Mouse (Mus musculus): ENCODE data around the gene Ppcs. TPM values are rescaled to one million over a fixed set of nuclear protein-coding genes. Genes with fewer than 3 reads are reported as not detected.

Gene Ppcs
- polyA plus RNA-seq, 2 experiments = 15.3 to 28.4 TPM

DNA sequence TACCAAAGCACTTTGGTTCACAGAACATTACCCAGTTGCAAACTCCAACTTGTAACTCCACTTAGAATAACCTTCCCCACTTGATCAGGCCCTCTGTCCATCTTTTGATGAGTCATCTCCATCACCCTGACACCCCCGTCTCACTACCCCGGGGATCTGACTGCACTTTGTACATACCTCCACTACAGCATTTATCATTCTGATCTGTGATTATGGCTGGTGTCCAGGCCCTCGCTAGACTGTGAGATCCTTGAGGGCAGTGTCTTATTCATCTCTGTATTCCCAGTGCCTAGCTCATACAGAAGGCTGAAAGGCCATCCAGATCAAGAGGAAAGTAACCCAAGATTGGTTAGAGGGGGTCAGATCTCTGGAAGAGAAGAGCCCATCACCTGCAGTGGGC, 1.0 kb downstream of the Ppcs start:
- no peak for ATAC-seq (ENCODE audit: low FRiP score, low read depth)
- WGBS = 63% methylated on average over 3 of the region's 3 CpGs
- Histone ChIP-seq H3K27ac (replicated peaks; ENCODE audit: low read depth, low read length) (no peak overlapping the region), H3K4me2 (replicated peaks; ENCODE audit: low read depth, low read length, severe bottlenecking) (peak overlapping the region; percentile 86), H3K4me1 (ENCODE audit: control insufficient read depth, insufficient read depth, low read length) (peaks cover 12% of the 10 kb centered on the region), H3K9ac (ENCODE audit: low read depth, low read length, severe bottlenecking) (peak overlapping the region; percentile 73), H3K27me3 (ENCODE audit: control insufficient read depth, insufficient read depth, low read length) (no peaks in the 10 kb centered on the region), H3K9me3 (ENCODE audit: control insufficient read depth, low read length) (no peaks in the 10 kb centered on the region), H3K36me3 (ENCODE audit: control insufficient read depth, insufficient read depth, low read length) (0 out of 2 replicates have a peak, but pooled peaks cover 5% of the 10 kb centered on the region), H3K4me3 (replicated peaks; ENCODE audit: low read length) (peak overlapping the region; percentile 67)
- no peak for TF ChIP-seq POLR2A (IDR thresholded peaks at IDR 0.05; ENCODE audit: borderline replicate concordance, extremely low read depth, insufficient read depth, insufficient read length)
- DNase-seq (ENCODE audit: low spot score) = no peak

DNA sequence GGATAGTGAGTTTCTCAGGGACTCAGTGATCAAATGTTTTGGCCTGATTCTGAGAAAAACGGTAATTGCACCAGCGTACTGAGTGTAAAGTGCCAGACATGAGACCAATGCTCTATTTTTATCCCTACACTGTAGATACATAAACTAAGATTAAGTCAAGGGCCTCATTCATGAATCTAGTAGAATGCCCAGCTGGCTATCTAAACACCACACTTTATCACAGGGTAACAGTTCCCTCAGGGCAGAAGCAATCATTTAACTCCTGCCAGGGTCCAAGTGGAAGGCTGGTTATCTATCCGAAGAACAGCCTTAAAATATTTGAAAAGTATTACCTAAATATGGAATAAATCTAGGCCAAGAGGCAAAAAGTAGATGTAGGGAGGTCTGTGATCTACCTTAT, 4.3 kb downstream of the Ppcs start:
- H3K4me1 ChIP-seq (ENCODE audit: control insufficient read depth, insufficient read depth, low read length) = peaks cover 15% of the 10 kb centered on the region
- H3K36me3 ChIP-seq (ENCODE audit: control insufficient read depth, insufficient read depth, low read length) = 0 out of 2 replicates have a peak, but pooled peaks cover 5% of the 10 kb centered on the region
- ATAC-seq (ENCODE audit: low FRiP score, low read depth) (no peak), DNase-seq (ENCODE audit: low spot score) (no peak)
- no peaks in the 10 kb centered on the region for H3K9me3 ChIP-seq (ENCODE audit: control insufficient read depth, low read length)
- H3K4me3 ChIP-seq (replicated peaks; ENCODE audit: low read length) = no peak overlapping the region
- no peak overlapping the region for H3K9ac ChIP-seq (ENCODE audit: low read depth, low read length, severe bottlenecking)
- 91% methylated on average over 3 of the region's 3 CpGs for WGBS
- no peak for TF ChIP-seq POLR2A (IDR thresholded peaks at IDR 0.05; ENCODE audit: borderline replicate concordance, extremely low read depth, insufficient read depth, insufficient read length)
- H3K4me2 ChIP-seq (replicated peaks; ENCODE audit: low read depth, low read length, severe bottlenecking) = no peak overlapping the region
- H3K27ac ChIP-seq (replicated peaks; ENCODE audit: low read depth, low read length) = no peak overlapping the region
- no peaks in the 10 kb centered on the region for H3K27me3 ChIP-seq (ENCODE audit: control insufficient read depth, insufficient read depth, low read length)

DNA sequence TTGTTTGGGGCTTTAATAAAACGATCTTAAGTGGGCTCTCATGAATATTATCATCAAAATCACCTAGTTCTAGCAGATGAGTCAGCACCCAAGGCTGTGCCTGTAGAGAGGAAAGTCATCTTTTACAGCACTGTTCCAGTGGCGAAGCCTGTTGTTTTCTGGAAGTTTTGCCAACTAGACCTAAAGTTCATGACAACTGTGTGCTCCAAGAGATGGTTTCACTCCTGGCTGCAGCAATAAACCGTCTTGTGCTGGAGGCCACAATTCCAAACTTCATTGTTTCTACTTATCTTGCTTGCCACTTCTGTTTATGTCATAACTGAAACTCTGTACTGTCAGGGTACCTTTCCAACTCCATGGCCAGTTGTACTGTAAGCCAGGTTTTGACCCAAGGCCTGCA, 5.0 kb downstream of the Ppcs start:
- H3K4me3 ChIP-seq (replicated peaks; ENCODE audit: low read length) = no peak overlapping the region
- 82% methylated on average over 3 of the region's 3 CpGs for WGBS

DNA sequence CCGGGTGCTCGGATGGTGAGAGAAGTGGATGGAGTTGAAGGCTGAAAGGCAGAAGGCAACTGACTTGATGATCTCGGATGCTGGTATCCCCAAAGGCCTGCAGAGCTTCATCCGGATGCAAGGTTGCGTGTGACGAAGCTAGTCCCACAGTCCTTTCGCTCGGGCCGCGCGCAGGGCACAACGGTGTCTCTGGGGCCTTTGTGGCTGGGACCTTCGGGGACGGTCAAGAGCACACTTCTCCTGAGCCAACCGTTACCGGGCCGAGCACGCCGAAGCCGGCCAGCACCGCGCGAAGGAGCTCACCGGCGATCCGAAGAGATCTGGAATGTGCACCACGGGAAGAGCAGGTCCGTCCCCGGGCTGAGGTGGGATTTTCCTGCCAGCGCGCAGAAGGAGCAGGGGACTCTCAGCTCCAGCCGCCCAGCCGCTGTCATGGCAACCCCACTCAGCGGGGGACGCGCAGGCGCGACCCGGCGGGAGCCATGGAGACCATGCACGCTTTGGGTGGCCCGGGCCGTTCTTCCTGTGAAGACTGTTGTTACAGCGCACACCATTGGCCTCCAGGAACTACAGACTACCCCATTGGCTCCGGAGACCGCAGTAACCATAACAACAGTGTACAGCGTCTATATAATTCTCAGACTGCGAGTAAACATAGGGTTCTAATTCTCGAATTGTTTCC, 7.0 kb downstream of the Ppcs start, which contains the start of gene Ccdc30:
Gene Ccdc30, minus strand, starts transcription at position 450 of the 682 bp plus-strand sequence.
- H3K9ac ChIP-seq (ENCODE audit: low read depth, low read length, severe bottlenecking) = peak within 1 kb of the TSS; percentile 52
- under 1% methylated on average over 49 of the region's 49 CpGs for WGBS
- peaks cover 8% of the 10 kb centered on the region; the same call in 1 of the 2 replicates for H3K4me1 ChIP-seq (ENCODE audit: control insufficient read depth, insufficient read depth, low read length)
- peak; percentile 100 for ATAC-seq (ENCODE audit: low FRiP score, low read depth)
- H3K4me3 ChIP-seq (replicated peaks; ENCODE audit: low read length) = peak within 1 kb of the TSS; percentile 45
- peak; percentile 91 for DNase-seq (ENCODE audit: low spot score)
- H3K4me2 ChIP-seq (replicated peaks; ENCODE audit: low read depth, low read length, severe bottlenecking) = peak within 1 kb of the TSS; percentile 91
- no peak for TF ChIP-seq POLR2A (IDR thresholded peaks at IDR 0.05; ENCODE audit: borderline replicate concordance, extremely low read depth, insufficient read depth, insufficient read length)
- no peaks in the 10 kb centered on the region for H3K27me3 ChIP-seq (ENCODE audit: control insufficient read depth, insufficient read depth, low read length)
- H3K36me3 ChIP-seq (ENCODE audit: control insufficient read depth, insufficient read depth, low read length) = 0 out of 2 replicates have a peak, but pooled peaks cover 1% of the 10 kb centered on the region
- H3K9me3 ChIP-seq (ENCODE audit: control insufficient read depth, low read length) = no peaks in the 10 kb centered on the region
- H3K27ac ChIP-seq (replicated peaks; ENCODE audit: low read depth, low read length) = no peak within 1 kb of the TSS

More for the DNA sequence above, 5.0 kb downstream of the Ppcs start:
- DNase-seq (ENCODE audit: low spot score) = no peak
- H3K9me3 ChIP-seq (ENCODE audit: control insufficient read depth, low read length) = no peaks in the 10 kb centered on the region
- no peak for ATAC-seq (ENCODE audit: low FRiP score, low read depth)
- H3K4me2 ChIP-seq (replicated peaks; ENCODE audit: low read depth, low read length, severe bottlenecking) = no peak overlapping the region
- H3K27ac ChIP-seq (replicated peaks; ENCODE audit: low read depth, low read length) = no peak overlapping the region
- peaks cover 17% of the 10 kb centered on the region for H3K4me1 ChIP-seq (ENCODE audit: control insufficient read depth, insufficient read depth, low read length)
- TF ChIP-seq POLR2A (IDR thresholded peaks at IDR 0.05; ENCODE audit: borderline replicate concordance, extremely low read depth, insufficient read depth, insufficient read length) = no peak
- H3K9ac ChIP-seq (ENCODE audit: low read depth, low read length, severe bottlenecking) = no peak overlapping the region
- 0 out of 2 replicates have a peak, but pooled peaks cover 5% of the 10 kb centered on the region for H3K36me3 ChIP-seq (ENCODE audit: control insufficient read depth, insufficient read depth, low read length)
- H3K27me3 ChIP-seq (ENCODE audit: control insufficient read depth, insufficient read depth, low read length) = no peaks in the 10 kb centered on the region

DNA sequence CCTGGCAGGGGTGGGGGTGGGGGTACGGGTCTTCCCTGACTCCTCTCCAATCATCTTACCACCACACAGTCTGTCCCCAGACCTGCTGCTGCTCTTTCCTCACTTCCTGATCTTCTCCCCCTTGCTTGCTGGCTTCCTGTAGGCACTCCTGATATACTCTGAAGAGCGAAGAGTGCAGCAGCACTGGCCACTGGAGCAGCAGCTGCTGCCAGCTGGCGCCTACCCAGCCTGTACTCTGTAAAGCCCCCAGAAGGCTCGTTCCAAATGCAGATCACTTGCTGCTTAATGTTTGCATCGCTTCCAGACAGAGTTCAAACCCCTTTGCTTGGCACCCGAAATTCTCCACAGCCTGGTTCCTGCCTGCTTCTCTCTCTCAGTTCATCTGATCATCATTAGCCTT, 9.4 kb downstream of the Ppcs start:
- 53% methylated on average over 6 of the region's 6 CpGs for WGBS
- Histone ChIP-seq H3K4me3 (replicated peaks; ENCODE audit: low read length) (no peak overlapping the region), H3K9me3 (ENCODE audit: control insufficient read depth, low read length) (0 out of 2 replicates have a peak, but pooled peaks cover 4% of the 10 kb centered on the region), H3K27me3 (ENCODE audit: control insufficient read depth, insufficient read depth, low read length) (no peaks in the 10 kb centered on the region), H3K4me1 (ENCODE audit: control insufficient read depth, insufficient read depth, low read length) (peaks cover 8% of the 10 kb centered on the region; the same call in 1 of the 2 replicates), H3K36me3 (ENCODE audit: control insufficient read depth, insufficient read depth, low read length) (no peaks in the 10 kb centered on the region), H3K27ac (replicated peaks; ENCODE audit: low read depth, low read length) (no peak overlapping the region), H3K4me2 (replicated peaks; ENCODE audit: low read depth, low read length, severe bottlenecking) (no peak overlapping the region), H3K9ac (ENCODE audit: low read depth, low read length, severe bottlenecking) (no peak overlapping the region)
- DNase-seq (ENCODE audit: low spot score) = peak; percentile 76
- TF ChIP-seq POLR2A (IDR thresholded peaks at IDR 0.05; ENCODE audit: borderline replicate concordance, extremely low read depth, insufficient read depth, insufficient read length) = no peak
- no peak for ATAC-seq (ENCODE audit: low FRiP score, low read depth)
